Mouse (Mus musculus) cerebellum, adult (tissue): ENCODE measurements around the gene Cckbr.
A peak's percentile ranks its signal among the peaks of the same experiment; 100 is the strongest.
"Not testable (repeated sequence)": the region's sequence is repeated elsewhere in the genome, so short reads cannot be mapped to it uniquely, and the experiment has no call there.

Experiments
- ATAC-seq: cut with Nextera tagmentation; 2 replicates; pipeline ENCODE4 v1.9.2; 2017; ENCODE audit warnings: mild to moderate bottlenecking, moderate library complexity, mixed read lengths; ENCODE audit not compliant: insufficient number of reproducible peaks, low FRiP score, low TSS enrichment

Gene Cckbr

GRCm38 (mm10) chr7:105434798-105435197, 9.3 kb downstream of the Cckbr start:
- no peak for ATAC-seq

- no peak for ATAC-seq
Measured at GRCm38 (mm10) chr7:105437979-105438772, 12.6 kb downstream of the Cckbr start.

- ATAC-seq: no peak
Measured at GRCm38 (mm10) chr7:105441426-105441825, 15.9 kb downstream of the Cckbr start.

GRCm38 (mm10) chr7:105445076-105445475, 19.5 kb downstream of the Cckbr start:
- no peak for ATAC-seq

GRCm38 (mm10) chr7:105453345-105453744, 27.8 kb downstream of the Cckbr start:
- ATAC-seq: not testable (repeated sequence)

GRCm38 (mm10) chr7:105458546-105458945, 33.0 kb downstream of the Cckbr start:
- ATAC-seq: no peak

- not testable (repeated sequence) for ATAC-seq
Measured at GRCm38 (mm10) chr7:105465505-105465904, 40.0 kb downstream of the Cckbr start.

GRCm38 (mm10) chr7:105472607-105473006, 47.1 kb downstream of the Cckbr start:
- ATAC-seq: no peak

- no peak for ATAC-seq
Measured at GRCm38 (mm10) chr7:105474771-105475315, 49.3 kb downstream of the Cckbr start.

GRCm38 (mm10) chr7:105475396-105475949, 49.9 kb downstream of the Cckbr start:
- ATAC-seq: no peak

- no peak for ATAC-seq
Measured at GRCm38 (mm10) chr7:105476683-105477432, 51.3 kb downstream of the Cckbr start.

- ATAC-seq: no peak
Measured at GRCm38 (mm10) chr7:105477433-105477700, 51.8 kb downstream of the Cckbr start.

GRCm38 (mm10) chr7:105477841-105478240, 52.3 kb downstream of the Cckbr start:
- ATAC-seq: 0 out of 2 replicates have a peak, but pooled peaks have one; percentile 7

- ATAC-seq: no peak
Measured at GRCm38 (mm10) chr7:105478344-105478743, 52.8 kb downstream of the Cckbr start.

- ATAC-seq: no peak
Measured at GRCm38 (mm10) chr7:105479232-105479631, 53.7 kb downstream of the Cckbr start.

- no peak for ATAC-seq
Measured at GRCm38 (mm10) chr7:105480081-105480480, 54.5 kb downstream of the Cckbr start.

GRCm38 (mm10) chr7:105480561-105481504, 55.3 kb downstream of the Cckbr start:
- no peak for ATAC-seq

- ATAC-seq: peak; percentile 76
Measured at GRCm38 (mm10) chr7:105481505-105482411, 56.2 kb downstream of the Cckbr start, which contains the start of gene Cavin3. Gene Cavin3, minus strand, starts transcription at chr7:105482300.

- ATAC-seq: 0 out of 2 replicates have a peak, but pooled peaks have one; percentile 21
Measured at GRCm38 (mm10) chr7:105482426-105482825, 56.9 kb downstream of the Cckbr start.
